Mouse (Mus musculus) CH12.LX (cell line): ENCODE data around the gene Ckmt1.

Source experiments
- EP300 ChIP-seq: IDR thresholded peaks from 2 replicates; pipeline ENCODE4 v1.6.1; 2011; ENCODE audit warnings: low read length, improper control_type of control experiment
- ETS1 ChIP-seq: conservative IDR thresholded peaks from 2 replicates; pipeline ENCODE4 v1.6.1; 2012; ENCODE audit warnings: low read depth, mild to moderate bottlenecking, inconsistent platforms, low read length, improper control_type of control experiment, moderate library complexity
- RAD21 ChIP-seq: IDR thresholded peaks from 2 replicates; pipeline ENCODE4 v1.6.1; 2011; ENCODE audit warnings: low read depth, mild to moderate bottlenecking, low read length, improper control_type of control experiment, moderate library complexity

GRCm38 (mm10) chr2:121368831-121369230 lies 11.3 kb downstream of the Ckmt1 start:
- TF ChIP-seq ETS1 (no peak), RAD21 (no peak), EP300 (no peak)
